Mouse (Mus musculus) cerebellum, postnatal 10 days (tissue): ENCODE data around the gene Prps1l3.

Experiments used
- DNase-seq, 2 experiments: peaks; one replicate each; pipeline ENCODE4 v3.0.0; 2021; ENCODE audit warnings: mixed read lengths in 2 of 2

Prps1l3 gene

DNA sequence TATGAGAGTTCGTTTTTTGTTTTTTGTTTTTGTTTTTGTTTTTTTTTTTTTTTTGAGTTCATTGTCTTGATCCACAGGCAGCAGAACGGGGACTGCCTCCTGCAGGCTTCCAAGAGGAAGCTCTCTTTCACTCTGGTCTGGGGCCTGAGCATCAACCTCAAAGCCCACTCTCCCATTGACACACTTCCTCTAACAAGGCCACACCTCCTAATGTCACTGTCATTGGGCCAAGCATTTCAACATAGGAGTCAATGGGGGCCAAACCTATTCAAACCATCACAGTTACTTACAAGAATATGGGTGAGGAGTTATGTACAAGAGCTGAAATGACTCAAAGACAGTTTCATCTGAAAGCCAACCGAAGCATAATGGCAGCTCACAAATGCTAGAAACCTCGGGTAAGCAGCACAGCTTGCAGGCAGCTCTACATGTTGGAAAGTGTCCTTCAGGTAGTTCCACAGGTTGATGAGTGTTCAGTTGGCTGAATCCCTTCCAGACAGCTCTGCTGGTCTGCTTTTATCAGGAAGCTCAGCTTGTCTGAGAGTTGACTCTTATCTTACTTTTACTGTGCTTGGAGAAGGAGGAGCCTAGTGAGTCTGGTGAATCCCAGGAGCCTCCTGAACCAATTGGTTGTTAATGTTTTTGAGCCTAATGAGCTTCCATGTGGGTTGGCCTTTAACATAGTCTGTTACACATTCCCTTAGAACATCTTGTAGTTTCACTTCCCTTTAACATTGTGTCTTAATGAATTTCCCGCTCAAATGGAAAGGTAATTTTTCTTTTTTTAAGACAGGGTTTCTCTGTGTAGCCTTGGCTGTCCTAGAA, 13.7 kb downstream of the Prps1l3 start:
- no peak for DNase-seq

DNA sequence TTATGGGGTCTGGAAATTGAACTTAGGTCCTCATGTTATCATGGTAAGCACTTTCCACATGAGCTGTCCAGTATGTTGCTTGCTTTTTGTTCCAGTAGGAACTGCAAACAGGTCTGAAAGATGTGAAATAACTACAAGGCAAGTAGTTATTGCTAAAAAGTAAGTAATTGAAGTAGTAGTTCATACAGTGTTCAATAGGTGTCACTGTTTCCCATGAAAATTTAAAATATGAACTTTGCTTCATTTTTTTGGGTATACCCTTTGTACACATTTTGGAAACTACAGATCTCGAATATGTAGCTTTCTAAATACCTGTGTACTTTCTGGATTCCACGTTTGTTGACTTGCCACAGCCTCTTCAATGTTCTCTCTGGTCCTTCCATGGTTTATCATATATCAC, 28.4 kb downstream of the Prps1l3 start:
- DNase-seq: no peak

DNA sequence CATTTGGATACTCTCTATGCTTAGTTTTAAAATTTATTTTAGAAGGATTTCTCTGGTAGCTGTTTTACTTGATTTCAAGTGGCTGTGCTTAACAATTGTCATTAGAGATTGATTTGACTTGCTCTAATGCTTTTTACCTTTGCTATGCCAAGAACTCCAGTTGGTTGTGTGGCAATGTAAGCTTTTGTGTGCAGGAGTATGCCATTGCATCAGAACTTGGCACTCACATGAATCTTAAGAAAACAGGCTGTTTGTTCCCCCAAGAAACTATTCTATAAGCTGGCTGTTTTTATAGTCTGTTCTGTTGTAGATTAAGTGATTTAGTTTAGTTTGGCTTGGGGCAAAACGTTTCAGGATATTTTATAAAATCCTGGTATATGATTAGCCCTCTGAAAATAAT, 45.2 kb downstream of the Prps1l3 start:
- DNase-seq: no peak

DNA sequence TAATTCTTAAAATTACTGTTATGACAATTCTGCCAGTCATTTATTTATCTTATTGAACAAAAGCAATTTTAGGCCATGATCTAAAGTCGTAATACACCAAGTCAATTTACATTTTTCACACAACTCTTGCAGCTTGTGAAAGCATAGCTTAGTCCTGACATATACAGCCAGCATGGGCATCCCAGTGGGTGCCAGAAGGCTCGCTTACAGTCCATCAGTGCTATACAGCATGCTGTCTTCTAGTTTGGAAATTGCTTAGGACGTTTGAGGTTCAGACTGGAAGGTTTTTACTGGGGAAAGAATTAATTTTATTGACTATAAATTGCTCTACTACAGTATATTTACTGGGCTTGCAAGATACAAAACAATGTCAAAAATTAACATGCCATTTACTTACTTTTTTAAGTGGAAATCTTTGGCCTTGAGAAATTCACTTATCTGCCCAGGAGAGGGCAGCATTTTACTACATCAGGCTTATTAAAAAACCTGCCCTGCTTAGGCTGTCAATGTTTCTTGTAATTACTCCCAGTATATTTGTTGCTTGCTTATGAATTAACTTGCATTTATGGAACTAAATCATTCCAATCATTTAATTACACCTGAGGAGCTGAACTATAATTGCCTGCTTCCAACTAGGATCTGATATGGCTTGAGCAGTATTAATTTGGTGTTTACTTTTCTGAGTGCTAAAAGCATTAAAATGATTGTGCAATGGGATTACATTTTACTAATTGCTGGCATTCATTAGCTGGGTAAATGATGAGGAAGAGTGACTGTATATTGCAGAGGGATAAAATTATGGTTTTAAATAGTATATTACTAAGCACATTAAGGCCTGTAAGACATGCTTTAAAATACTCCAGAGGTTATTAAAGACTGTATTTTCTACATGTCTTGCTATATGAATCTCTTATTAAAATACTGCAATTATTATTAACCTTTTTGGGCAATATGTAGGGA, 51.2 kb downstream of the Prps1l3 start:
- DNase-seq: peak; percentile 40 to 59

DNA sequence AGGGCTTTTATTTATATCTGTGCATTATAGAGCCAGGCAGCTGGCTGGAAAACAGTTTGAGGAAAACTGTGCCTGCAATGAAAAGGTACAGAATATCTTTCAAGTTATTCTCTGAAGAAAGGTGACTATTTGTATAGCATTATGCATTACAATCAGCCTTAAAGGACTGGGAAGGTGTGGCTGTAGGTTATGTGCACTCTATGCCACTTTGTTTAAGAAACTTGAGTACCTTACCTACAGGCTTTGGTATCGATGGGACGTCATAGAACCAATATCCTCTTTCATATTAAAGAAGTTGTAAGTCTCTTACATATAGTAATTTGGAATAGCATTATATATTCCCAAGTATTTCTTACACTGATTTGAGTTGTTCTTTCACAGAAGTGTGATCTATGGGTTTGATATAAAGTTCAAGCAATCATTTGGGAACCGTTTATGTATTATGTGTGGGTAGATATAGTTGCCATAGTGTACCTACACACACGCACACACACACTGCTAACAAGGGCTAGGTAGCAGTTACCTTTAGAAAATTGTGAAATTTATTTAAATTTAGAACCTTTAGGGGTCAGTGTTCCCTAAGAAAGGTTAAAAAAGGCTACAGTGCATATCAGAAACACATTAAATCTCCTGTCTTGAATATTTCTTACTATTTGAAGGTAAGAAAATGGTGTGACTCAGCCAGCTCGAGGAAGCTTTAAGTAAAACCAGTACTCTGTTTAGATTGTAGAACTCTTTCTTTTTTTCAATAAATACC, 55.3 kb downstream of the Prps1l3 start:
- no peak for DNase-seq
